Mouse (Mus musculus) lung, postnatal 0 days (tissue): ENCODE data around the gene Arhgap22.

ENCODE experiments used
- CTCF ChIP-seq: IDR thresholded peaks from 2 replicates; pipeline ENCODE4 v1.5.1; 2016; ENCODE audit warnings: antibody characterized with exemption, mild to moderate bottlenecking
- EP300 ChIP-seq: IDR thresholded peaks from 2 replicates; pipeline ENCODE4 v1.6.1; 2016; ENCODE audit warnings: antibody characterized with exemption, mild to moderate bottlenecking, control low read depth

- TF ChIP-seq CTCF: no peak
- TF ChIP-seq EP300: no peak
Observed at GRCm38 (mm10) chr14:33329297-33329805, 115.5 kb downstream of the Arhgap22 start.
